Mouse (Mus musculus) ES-E14 (cell line): ENCODE data around the gene Fastk. TPM values are rescaled to one million over a fixed set of nuclear protein-coding genes. Genes with fewer than 3 reads are reported as not detected.
A peak's percentile ranks its signal among the peaks of the same experiment; 100 is the strongest.

Source experiments
- DNase-seq: peaks from one replicate; pipeline ENCODE4 v3.0.0-alpha.2; 2013; ENCODE audit warnings: low read depth, low spot score
- H3K27ac ChIP-seq: 2 replicates; pipeline ENCODE4 v1.5.1; 2012; ENCODE audit warnings: low read depth, mild to moderate bottlenecking, low read length, moderate library complexity, mixed read lengths; ENCODE audit not compliant: poor library complexity, insufficient read depth, severe bottlenecking
- H3K36me3 ChIP-seq: 2 replicates; pipeline ENCODE4 v1.6.1; 2012; ENCODE audit warnings: mild to moderate bottlenecking, low read length, moderate library complexity, mixed read lengths; ENCODE audit not compliant: control insufficient read depth, poor library complexity, insufficient read depth, severe bottlenecking
- H3K4me1 ChIP-seq, 2 experiments: fragments of 150-350 bp in 1 of 2; sonication (generic) in 1 of 2; 2 replicates each; pipeline ENCODE4 v1.6.1; 2012; ENCODE audit warnings: low read length in 2 of 2, mild to moderate bottlenecking in 1 of 2, mixed read lengths in 1 of 2; ENCODE audit not compliant: control insufficient read depth in 2 of 2, insufficient read depth in 2 of 2, poor library complexity in 1 of 2
- H3K4me3 ChIP-seq, 2 experiments: fragments of 150-350 bp in 1 of 2; sonication (generic) in 1 of 2; 2 replicates each; pipeline ENCODE4 v1.5.1; 2012; ENCODE audit warnings: low read length in 2 of 2, low read depth in 1 of 2, mild to moderate bottlenecking in 1 of 2, mixed read lengths in 1 of 2; ENCODE audit not compliant: insufficient read depth in 1 of 2, poor library complexity in 1 of 2, severe bottlenecking in 1 of 2
- H3K9ac ChIP-seq: 2 replicates; pipeline ENCODE4 v1.6.1; 2012; ENCODE audit warnings: low read depth, mild to moderate bottlenecking, low read length, mixed read lengths; ENCODE audit not compliant: poor library complexity, insufficient read depth, severe bottlenecking
- H3K9me3 ChIP-seq: fragments of 150-350 bp; sonication (generic); 2 replicates; pipeline ENCODE4 v1.6.1; 2012; ENCODE audit warnings: low read depth, mild to moderate bottlenecking, low read length; ENCODE audit not compliant: control insufficient read depth, insufficient read depth
- CHD2 ChIP-seq: IDR thresholded peaks from 2 replicates; pipeline ENCODE4 v1.6.1; 2014; ENCODE audit warnings: mild to moderate bottlenecking, low read depth, low read length, inconsistent platforms
- HCFC1 ChIP-seq: IDR thresholded peaks from 2 replicates; pipeline ENCODE4 v1.6.1; 2012; ENCODE audit warnings: low read length, inconsistent platforms, borderline replicate concordance; ENCODE audit not compliant: insufficient read depth
- MAFK ChIP-seq: IDR thresholded peaks from 2 replicates; pipeline ENCODE4 v1.6.1; 2014; ENCODE audit warnings: mild to moderate bottlenecking, low read depth, low read length, inconsistent platforms; ENCODE audit not compliant: insufficient read depth
- ZC3H11A ChIP-seq: IDR thresholded peaks from 2 replicates; pipeline ENCODE4 v1.6.1; 2012; ENCODE audit warnings: low read depth, mild to moderate bottlenecking, inconsistent platforms, low read length, borderline replicate concordance
- ZNF384 ChIP-seq: IDR thresholded peaks from 2 replicates; pipeline ENCODE4 v1.6.1; 2012; ENCODE audit warnings: low read depth, low read length, inconsistent platforms
- in situ Hi-C, 2 experiments: fragments of 600-800 bp; cut with MboI; formaldehyde crosslinking; loops; one replicate each; pipeline ENCODE4 v1.15.1; 2025; ENCODE audit warnings: low sequenced_read_pairs in 2 of 2, inconsistent platforms in 1 of 2; ENCODE audit not compliant: unreplicated experiment in 2 of 2
- total RNA-seq: library from RNA; depleted of rRNA; stranded (reverse); fragments of 300-350 nt; gene quantifications from 2 replicates; pipeline ENCODE4 v1.2.3, GENCODE M21; 2012

Gene Fastk
- total RNA-seq, 1 experiment, result 70.4 TPM

GRCm38 (mm10) chr5:24481647-24482046, 36.6 kb upstream of the Fastk start:
- Histone ChIP-seq H3K9ac (no peak overlapping the region), H3K36me3 (peaks cover 45% of the 10 kb centered on the region; the same call in 1 of the 2 replicates), H3K4me3 (no peak overlapping the region), H3K9me3 (no peaks in the 10 kb centered on the region), H3K4me1 (peaks cover 13 to 39% of the 10 kb centered on the region in 2 experiments; a peak in 3 of 4 replicates), H3K27ac (no peak overlapping the region)
- in situ Hi-C loops, result no loop called here
- TF ChIP-seq CHD2 (no peak), MAFK (no peak), ZC3H11A (no peak), ZNF384 (no peak), HCFC1 (no peak)
- peak; percentile 87 for DNase-seq

GRCm38 (mm10) chr5:24477909-24478308, 32.8 kb upstream of the Fastk start:
- no peak for DNase-seq
- Histone ChIP-seq H3K9ac (no peak overlapping the region), H3K4me3 (no peak overlapping the region), H3K27ac (no peak overlapping the region), H3K4me1 (peaks cover 3 to 31% of the 10 kb centered on the region in 2 experiments; a peak in 2 of 4 replicates), H3K36me3 (peaks cover 30% of the 10 kb centered on the region; the same call in 1 of the 2 replicates), H3K9me3 (no peaks in the 10 kb centered on the region)
- no peak for TF ChIP-seq ZNF384
- TF ChIP-seq CHD2, result no peak
- in situ Hi-C loops, result no loop called here

DNA sequence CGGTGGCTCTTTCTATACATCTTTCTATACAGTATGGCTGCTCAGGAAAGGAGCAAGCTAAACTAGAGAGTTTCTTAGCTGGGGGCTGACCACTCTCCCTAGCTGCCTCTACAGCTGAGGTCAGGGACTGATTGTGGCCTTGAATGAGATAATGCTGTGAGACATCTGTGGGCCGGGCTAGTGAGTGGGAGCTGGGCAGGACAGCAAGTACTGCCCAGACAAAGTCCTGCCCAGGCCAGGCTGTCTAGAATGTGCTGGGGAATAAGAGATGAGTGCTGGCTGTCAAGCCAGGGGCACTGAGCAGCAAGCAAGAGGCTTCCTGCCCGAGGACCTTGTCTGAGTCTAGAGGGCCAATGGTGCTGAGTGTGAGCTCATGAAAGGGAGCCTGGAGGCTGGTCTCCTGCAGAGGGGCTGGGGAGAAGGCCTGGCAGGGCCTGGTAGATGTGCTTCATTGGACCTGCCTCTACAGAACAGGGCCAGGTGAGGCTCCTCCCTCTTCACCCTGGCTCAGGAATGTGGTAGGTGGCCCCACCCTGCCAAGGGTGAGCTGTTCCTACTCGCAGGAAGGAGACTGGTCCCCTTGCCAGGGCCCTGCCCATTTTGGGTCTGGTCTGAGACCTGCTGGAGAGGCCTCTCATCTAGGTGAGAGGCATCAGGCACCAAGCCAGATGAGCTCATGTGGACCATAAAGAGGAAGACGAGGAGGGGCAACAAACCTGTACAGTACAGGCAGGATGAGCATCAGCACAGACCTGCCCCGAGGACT, 30.6 kb upstream of the Fastk start:
- Histone ChIP-seq H3K4me1 (peaks cover 0 to 23% of the 10 kb centered on the region in 2 experiments; a peak in 2 of 4 replicates), H3K9me3 (no peaks in the 10 kb centered on the region), H3K9ac (peak overlapping the region; percentile 59; the same call in 1 of the 2 replicates), H3K4me3 (no peak overlapping the region; a peak in 1 of 4 replicates), H3K36me3 (peaks cover 23% of the 10 kb centered on the region; the same call in 1 of the 2 replicates), H3K27ac (no peak overlapping the region)
- no peak for TF ChIP-seq MAFK
- no peak for TF ChIP-seq HCFC1
- TF ChIP-seq ZNF384, result no peak
- no peak for TF ChIP-seq CHD2
- TF ChIP-seq ZC3H11A, result no peak
- no peak for DNase-seq
- in situ Hi-C loops, result no loop called here

GRCm38 (mm10) chr5:24474723-24475261, 29.7 kb upstream of the Fastk start:
- H3K9me3 ChIP-seq, result no peaks in the 10 kb centered on the region
- no peak overlapping the region for H3K27ac ChIP-seq
- H3K36me3 ChIP-seq, result peaks cover 21% of the 10 kb centered on the region; the same call in 1 of the 2 replicates
- H3K4me1 ChIP-seq, result peaks cover 0 to 22% of the 10 kb centered on the region in 2 experiments; a peak in 2 of 4 replicates
- TF ChIP-seq ZC3H11A (no peak), CHD2 (no peak), HCFC1 (no peak), ZNF384 (no peak), MAFK (no peak)
- peak overlapping the region; percentile 58 to 68 for H3K4me3 ChIP-seq
- in situ Hi-C loops, result no loop called here
- DNase-seq, result no peak
- H3K9ac ChIP-seq, result peak overlapping the region; percentile 59
